Mouse (Mus musculus) kidney, adult 9 months (tissue): ENCODE measurements around the gene Nt5m.

Experiments
- DNase-seq: peaks from one replicate; pipeline ENCODE4 v3.0.0; 2022

The Nt5m gene

GRCm38 (mm10) chr11:59906521-59907123 is 67.4 kb downstream of the Nt5m start:
- DNase-seq = no peak

GRCm38 (mm10) chr11:59908446-59908845 is 69.2 kb downstream of the Nt5m start:
- DNase-seq = peak; percentile 68

DNA sequence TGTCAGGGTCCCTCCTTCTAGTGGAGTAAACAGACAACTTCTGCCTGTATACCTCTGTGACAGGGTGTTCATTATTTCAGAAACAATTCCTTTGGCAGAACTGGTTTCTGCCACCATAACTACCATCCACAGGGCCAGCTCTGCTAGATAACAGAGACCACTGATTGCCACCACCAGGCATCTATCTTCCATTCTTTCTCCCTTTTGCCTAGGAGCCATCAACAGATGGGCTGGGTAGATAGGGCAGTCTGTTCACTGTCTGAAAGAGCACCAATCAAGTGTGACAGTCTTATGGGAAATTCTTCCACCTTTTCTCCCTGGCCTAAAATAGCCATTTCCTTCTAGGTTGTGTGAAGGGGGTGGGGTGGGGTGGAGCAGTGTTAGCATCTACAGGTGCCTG is 71.3 kb downstream of the Nt5m start:
- no peak for DNase-seq

- DNase-seq = no peak
These were observed 72.3 kb downstream of the Nt5m start for GRCm38 (mm10) chr11:59911523-59911922.

- no peak for DNase-seq
These were observed 74.5 kb downstream of the Nt5m start for GRCm38 (mm10) chr11:59913702-59914101.

DNA sequence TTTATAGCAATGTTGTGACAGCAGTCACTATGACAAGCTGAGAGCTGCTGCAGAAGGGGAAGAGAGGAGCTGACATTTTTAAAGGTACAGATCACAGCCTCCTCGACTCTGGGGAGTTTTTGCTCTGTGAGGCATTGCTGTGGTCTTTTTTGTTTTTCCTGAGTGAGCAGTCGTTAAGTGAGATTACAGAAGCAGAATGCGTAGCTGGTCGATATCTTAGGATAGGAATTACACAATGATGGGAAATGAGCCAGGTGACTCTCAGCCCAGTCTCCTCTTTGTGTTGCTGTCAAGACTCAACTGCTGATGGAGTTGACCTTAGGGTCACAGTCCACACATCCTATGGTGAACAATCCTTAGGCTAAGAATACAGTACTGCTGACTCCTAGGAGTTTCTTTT is 78.8 kb downstream of the Nt5m start:
- DNase-seq = peak; percentile 59

DNA sequence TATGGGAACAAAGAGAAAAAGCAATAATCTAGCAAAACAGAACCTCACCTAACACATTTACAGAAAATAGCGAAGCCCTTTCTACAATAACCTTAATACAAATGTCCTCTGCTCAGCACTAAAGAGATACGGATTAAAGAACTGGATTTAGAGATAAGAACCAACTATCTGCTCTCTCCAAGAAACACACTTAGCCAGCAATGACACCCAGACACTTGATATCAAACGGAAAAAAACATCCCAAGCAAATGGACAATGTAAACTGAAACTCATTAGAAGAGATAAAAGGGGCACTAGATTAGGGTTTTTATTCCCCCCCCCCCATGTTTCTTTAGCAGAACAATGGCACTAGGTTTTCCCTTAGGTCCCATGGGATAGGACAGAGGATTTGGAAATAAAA is 80.2 kb downstream of the Nt5m start:
- no peak for DNase-seq

GRCm38 (mm10) chr11:59920331-59920730 is 81.1 kb downstream of the Nt5m start:
- DNase-seq = no peak

DNA sequence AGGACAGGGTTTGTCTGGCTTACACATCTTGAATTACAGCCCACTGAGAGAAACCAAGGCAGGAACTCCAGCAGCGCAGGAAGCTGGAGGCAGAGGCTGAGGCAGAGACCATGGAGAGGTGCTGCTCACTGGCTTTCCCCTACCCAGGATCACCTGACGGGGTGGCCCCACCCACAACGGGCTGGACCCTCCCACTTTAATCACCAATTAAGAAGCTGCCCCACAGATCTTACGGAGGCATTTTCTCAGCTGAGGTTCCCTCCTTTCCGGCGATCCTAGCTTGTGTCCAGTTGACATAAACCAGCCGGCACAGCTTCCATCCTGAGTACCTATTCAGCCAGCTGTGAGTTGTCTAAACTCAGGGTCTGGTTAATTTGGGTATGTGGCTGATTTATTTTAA is 82.0 kb downstream of the Nt5m start:
- peak; percentile 82 for DNase-seq

DNA sequence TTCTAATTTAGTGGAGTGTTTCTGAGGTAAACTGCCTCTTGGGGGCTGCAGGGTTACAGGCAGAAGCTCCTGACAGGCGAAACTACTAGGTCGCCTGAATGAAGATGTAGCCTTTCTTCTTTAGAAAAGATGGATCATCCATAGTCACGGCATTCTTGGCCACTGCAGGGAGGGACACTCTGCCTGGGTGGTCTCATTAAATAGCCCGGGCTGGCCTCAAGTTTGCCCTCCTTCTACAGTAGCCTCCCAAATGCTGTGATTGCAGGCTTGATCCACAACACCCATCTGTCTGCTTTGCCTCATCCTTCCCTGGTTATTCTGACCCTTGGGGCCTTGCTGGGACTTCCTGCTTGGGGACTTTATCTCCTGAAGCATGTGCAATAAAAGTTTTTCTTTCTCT is 90.8 kb downstream of the Nt5m start:
- no peak for DNase-seq
